Mouse (Mus musculus): ENCODE data around the gene Arhgef10l. TPM values are rescaled to one million over a fixed set of nuclear protein-coding genes. Genes with fewer than 3 reads are reported as not detected.

Arhgef10l gene
- polyA plus RNA-seq, 1 experiment from 2014 or later, result 24.6 TPM

DNA sequence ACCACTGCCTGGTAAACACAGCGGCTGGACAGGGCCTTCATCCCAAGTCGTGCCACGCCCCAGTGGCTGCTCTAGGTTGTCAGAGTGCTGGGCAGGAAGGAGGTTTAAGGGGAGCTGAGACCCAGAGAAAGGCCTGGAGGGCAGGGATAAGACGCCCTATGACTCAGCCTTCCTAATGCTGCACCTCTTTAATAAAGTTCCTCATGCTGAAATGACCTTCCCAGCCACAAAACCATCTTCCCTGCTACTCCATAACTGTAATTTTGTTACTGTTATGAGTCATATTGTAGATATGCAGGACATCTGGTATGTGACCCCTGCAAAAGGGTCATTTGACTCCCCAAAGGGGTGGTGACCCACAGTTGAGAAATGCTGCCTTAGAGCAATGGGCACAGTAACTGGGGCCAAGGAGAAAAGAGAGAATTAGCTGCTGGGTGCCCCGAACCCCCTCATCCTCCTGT lies 128.2 kb downstream of the Arhgef10l start:
- Histone ChIP-seq H3K36me3 (ENCODE audit: control insufficient read depth, insufficient read depth, low read length) (peaks cover 32% of the 10 kb centered on the region), H3K27me3 (ENCODE audit: control insufficient read depth, insufficient read depth, low read length) (no peaks in the 10 kb centered on the region), H3K9ac (replicated peaks; ENCODE audit: low read length) (no peak overlapping the region), H3K27ac (replicated peaks; ENCODE audit: low read depth, low read length) (no peak overlapping the region), H3K4me1 (ENCODE audit: control insufficient read depth, insufficient read depth, low read length) (peaks cover 12% of the 10 kb centered on the region), H3K4me3 (replicated peaks; ENCODE audit: low read depth, low read length) (no peak overlapping the region), H3K4me2 (ENCODE audit: low read length) (no peak overlapping the region), H3K9me3 (ENCODE audit: control insufficient read depth, low read length) (no peaks in the 10 kb centered on the region)
- no peak for ATAC-seq (ENCODE audit: low FRiP score, low TSS enrichment)
- no peak for DNase-seq
- WGBS, result 75% methylated on average over 5 of the region's 5 CpGs

DNA sequence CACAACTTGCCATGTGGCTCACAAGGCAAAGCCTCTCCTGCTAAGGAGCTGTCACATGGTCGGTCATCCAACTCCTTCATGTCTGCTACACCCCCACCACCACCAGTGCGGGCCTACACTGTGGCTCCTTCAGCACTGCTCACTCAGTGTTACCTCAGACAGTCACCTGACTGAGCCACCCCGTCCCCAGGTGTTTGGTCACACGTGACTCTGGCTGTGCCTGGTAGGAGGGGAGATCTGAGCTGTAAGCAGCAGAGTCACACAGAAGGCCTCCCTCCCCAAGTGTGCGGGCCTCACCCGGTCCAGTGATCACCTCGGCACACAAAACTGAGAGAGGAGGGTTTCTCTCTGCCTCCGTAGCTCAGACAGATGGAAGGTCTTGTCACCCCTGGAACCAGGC lies 130.5 kb downstream of the Arhgef10l start:
- no peak for DNase-seq
- H3K36me3 ChIP-seq (ENCODE audit: control insufficient read depth, insufficient read depth, low read length), result peaks cover 25% of the 10 kb centered on the region
- H3K27me3 ChIP-seq (ENCODE audit: control insufficient read depth, insufficient read depth, low read length), result no peaks in the 10 kb centered on the region
- no peak overlapping the region for H3K4me2 ChIP-seq (ENCODE audit: low read length)
- no peak overlapping the region for H3K9ac ChIP-seq (replicated peaks; ENCODE audit: low read length)
- H3K4me3 ChIP-seq (replicated peaks; ENCODE audit: low read depth, low read length), result no peak overlapping the region
- no peak for ATAC-seq (ENCODE audit: low FRiP score, low TSS enrichment)
- 89% methylated on average over 8 of the region's 8 CpGs for WGBS
- no peak overlapping the region for H3K27ac ChIP-seq (replicated peaks; ENCODE audit: low read depth, low read length)
- H3K4me1 ChIP-seq (ENCODE audit: control insufficient read depth, insufficient read depth, low read length), result peaks cover 27% of the 10 kb centered on the region
- no peaks in the 10 kb centered on the region for H3K9me3 ChIP-seq (ENCODE audit: control insufficient read depth, low read length)

DNA sequence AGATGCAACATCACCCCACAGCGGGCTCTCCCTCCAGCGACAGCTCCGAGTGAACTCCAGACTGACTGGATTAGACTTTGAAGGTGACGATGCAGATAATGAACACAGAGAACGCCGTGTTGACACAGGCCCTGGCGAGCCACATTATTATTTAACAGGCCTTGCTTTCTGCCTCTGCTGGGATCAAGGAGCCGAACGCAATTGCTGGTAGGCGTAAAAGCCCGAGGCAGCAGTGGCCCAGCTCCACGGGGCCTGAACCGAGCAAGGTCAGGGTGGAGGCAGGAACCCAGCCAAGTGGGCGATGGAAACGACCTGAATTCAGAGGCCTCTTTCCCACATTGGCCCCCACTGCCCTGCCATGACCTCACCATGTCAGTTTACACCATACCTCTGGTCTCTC lies 133.5 kb downstream of the Arhgef10l start:
- Histone ChIP-seq H3K4me2 (ENCODE audit: low read length) (no peak overlapping the region), H3K27me3 (ENCODE audit: control insufficient read depth, insufficient read depth, low read length) (no peaks in the 10 kb centered on the region), H3K9ac (replicated peaks; ENCODE audit: low read length) (no peak overlapping the region), H3K27ac (replicated peaks; ENCODE audit: low read depth, low read length) (peak overlapping the region; percentile 79), H3K4me1 (ENCODE audit: control insufficient read depth, insufficient read depth, low read length) (peaks cover 38% of the 10 kb centered on the region), H3K36me3 (ENCODE audit: control insufficient read depth, insufficient read depth, low read length) (peaks cover 25% of the 10 kb centered on the region), H3K4me3 (replicated peaks; ENCODE audit: low read depth, low read length) (no peak overlapping the region), H3K9me3 (ENCODE audit: control insufficient read depth, low read length) (no peaks in the 10 kb centered on the region)
- DNase-seq (peak; percentile 80), ATAC-seq (ENCODE audit: low FRiP score, low TSS enrichment) (peak; percentile 67)
- 9% methylated on average over 15 of the region's 15 CpGs for WGBS

DNA sequence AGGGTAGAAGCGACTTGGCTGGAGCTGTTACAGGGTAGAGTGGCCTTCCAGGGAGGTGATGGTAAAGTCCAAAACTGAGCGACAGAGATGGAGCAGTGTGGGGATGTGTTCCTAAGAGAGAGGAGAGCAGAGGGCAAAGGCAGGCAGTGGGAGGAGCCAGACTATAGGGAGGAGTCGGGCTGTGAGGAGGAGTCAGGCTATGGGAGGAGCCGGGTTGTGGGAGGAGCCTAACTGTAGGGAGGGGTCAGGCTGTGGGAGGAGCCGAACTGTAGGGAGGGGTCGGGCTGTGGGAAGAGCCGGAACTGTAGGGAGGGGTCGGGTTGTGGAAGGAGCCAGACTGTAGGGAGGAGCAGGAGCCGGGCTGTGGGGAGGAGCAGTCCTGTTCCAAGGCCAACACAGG lies 134.8 kb downstream of the Arhgef10l start:
- no peak overlapping the region for H3K9ac ChIP-seq (replicated peaks; ENCODE audit: low read length)
- H3K4me1 ChIP-seq (ENCODE audit: control insufficient read depth, insufficient read depth, low read length), result peaks cover 38% of the 10 kb centered on the region
- H3K36me3 ChIP-seq (ENCODE audit: control insufficient read depth, insufficient read depth, low read length), result peaks cover 18% of the 10 kb centered on the region
- no peak overlapping the region for H3K27ac ChIP-seq (replicated peaks; ENCODE audit: low read depth, low read length)
- no peaks in the 10 kb centered on the region for H3K9me3 ChIP-seq (ENCODE audit: control insufficient read depth, low read length)
- H3K4me3 ChIP-seq (replicated peaks; ENCODE audit: low read depth, low read length), result no peak overlapping the region
- WGBS, result 50% methylated on average over 9 of the region's 9 CpGs
- H3K4me2 ChIP-seq (ENCODE audit: low read length), result no peak overlapping the region
- no peaks in the 10 kb centered on the region for H3K27me3 ChIP-seq (ENCODE audit: control insufficient read depth, insufficient read depth, low read length)
- no peak for DNase-seq
- ATAC-seq (ENCODE audit: low FRiP score, low TSS enrichment), result no peak

DNA sequence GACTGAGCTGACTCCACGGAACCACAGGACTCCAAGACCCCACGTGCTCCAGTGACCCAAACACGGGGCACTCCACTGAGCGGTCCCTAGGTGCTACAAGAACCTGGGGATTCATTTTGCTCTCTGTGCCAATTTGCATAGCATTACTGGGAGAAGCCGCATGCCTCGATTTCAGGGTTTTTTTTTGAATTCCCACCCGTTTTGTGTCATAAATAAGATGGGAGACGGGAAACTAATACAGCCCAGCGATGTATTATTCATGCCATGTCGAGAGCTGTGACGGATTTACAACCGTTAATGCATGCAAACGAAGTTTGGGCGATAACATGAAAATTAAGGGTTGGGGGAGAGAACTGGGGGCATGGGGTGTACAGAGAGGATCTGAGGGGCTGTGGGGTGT lies 136.1 kb downstream of the Arhgef10l start:
- DNase-seq (peak; percentile 63), ATAC-seq (ENCODE audit: low FRiP score, low TSS enrichment) (no peak)
- Histone ChIP-seq H3K4me3 (replicated peaks; ENCODE audit: low read depth, low read length) (no peak overlapping the region), H3K27ac (replicated peaks; ENCODE audit: low read depth, low read length) (peak overlapping the region; percentile 61; the same call in 1 of the 2 replicates), H3K9ac (replicated peaks; ENCODE audit: low read length) (no peak overlapping the region), H3K9me3 (ENCODE audit: control insufficient read depth, low read length) (no peaks in the 10 kb centered on the region), H3K4me2 (ENCODE audit: low read length) (no peak overlapping the region), H3K4me1 (ENCODE audit: control insufficient read depth, insufficient read depth, low read length) (peaks cover 38% of the 10 kb centered on the region), H3K36me3 (ENCODE audit: control insufficient read depth, insufficient read depth, low read length) (peaks cover 10% of the 10 kb centered on the region), H3K27me3 (ENCODE audit: control insufficient read depth, insufficient read depth, low read length) (no peaks in the 10 kb centered on the region)
- 37% methylated on average over 14 of the region's 14 CpGs for WGBS

DNA sequence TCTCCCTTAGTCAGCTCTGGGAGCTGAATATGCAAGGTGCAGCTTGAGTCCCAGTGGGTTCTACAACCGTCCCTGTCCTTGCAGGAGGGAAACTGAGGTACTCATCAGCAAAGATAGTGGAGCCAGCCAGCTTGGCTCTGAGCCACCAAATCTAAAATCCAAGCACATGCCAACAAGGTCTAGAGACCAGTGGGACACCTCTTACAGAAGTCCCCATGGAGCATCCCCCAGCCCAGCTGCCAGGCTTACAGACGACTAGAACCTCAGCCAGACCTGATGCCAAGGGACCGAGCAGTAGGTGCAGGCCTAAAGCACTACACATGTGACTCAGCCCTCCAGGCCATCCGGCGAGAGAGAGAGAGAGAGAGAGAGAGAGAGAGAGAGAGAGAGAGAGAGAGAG lies 137.4 kb downstream of the Arhgef10l start:
- Histone ChIP-seq H3K27me3 (ENCODE audit: control insufficient read depth, insufficient read depth, low read length) (no peaks in the 10 kb centered on the region), H3K4me2 (ENCODE audit: low read length) (no peak overlapping the region), H3K4me1 (ENCODE audit: control insufficient read depth, insufficient read depth, low read length) (peaks cover 34% of the 10 kb centered on the region), H3K27ac (replicated peaks; ENCODE audit: low read depth, low read length) (no peak overlapping the region), H3K36me3 (ENCODE audit: control insufficient read depth, insufficient read depth, low read length) (peaks cover 7% of the 10 kb centered on the region; the same call in 1 of the 2 replicates), H3K9ac (replicated peaks; ENCODE audit: low read length) (no peak overlapping the region), H3K9me3 (ENCODE audit: control insufficient read depth, low read length) (no peaks in the 10 kb centered on the region), H3K4me3 (replicated peaks; ENCODE audit: low read depth, low read length) (no peak overlapping the region)
- ATAC-seq (ENCODE audit: low FRiP score, low TSS enrichment) (no peak), DNase-seq (no peak)
- WGBS, result 66% methylated on average over 5 of the region's 5 CpGs

DNA sequence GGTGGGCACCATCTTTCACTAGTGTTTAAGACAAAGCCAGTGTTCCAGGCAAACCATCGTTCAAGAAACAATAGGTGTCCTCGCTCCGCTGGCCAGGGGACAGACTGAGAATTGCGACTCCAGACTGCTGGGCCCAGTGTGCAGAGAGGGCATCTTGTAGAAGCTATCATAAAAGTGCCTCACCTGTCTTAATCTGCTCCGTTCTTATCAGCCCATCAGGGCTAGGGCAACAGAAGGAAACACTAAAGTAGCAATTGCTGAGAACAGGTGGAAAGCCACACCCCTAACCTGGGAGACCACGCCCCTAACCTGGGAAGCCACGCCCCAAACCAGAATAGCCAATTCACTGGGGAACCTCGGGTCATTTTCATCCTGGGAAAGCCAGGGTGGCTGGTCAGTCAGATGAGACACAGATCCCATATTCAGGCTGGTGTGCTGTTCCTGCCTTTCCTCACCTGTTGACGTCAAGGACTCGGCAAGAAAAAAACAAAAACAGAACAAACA lies 140.1 kb downstream of the Arhgef10l start:
- no peak overlapping the region for H3K4me2 ChIP-seq (ENCODE audit: low read length)
- no peak for ATAC-seq (ENCODE audit: low FRiP score, low TSS enrichment)
- H3K36me3 ChIP-seq (ENCODE audit: control insufficient read depth, insufficient read depth, low read length), result peaks cover 24% of the 10 kb centered on the region
- no peak overlapping the region for H3K4me3 ChIP-seq (replicated peaks; ENCODE audit: low read depth, low read length)
- WGBS, result 67% methylated on average over 10 of the region's 10 CpGs
- no peaks in the 10 kb centered on the region for H3K27me3 ChIP-seq (ENCODE audit: control insufficient read depth, insufficient read depth, low read length)
- no peaks in the 10 kb centered on the region for H3K9me3 ChIP-seq (ENCODE audit: control insufficient read depth, low read length)
- H3K9ac ChIP-seq (replicated peaks; ENCODE audit: low read length), result no peak overlapping the region
- H3K27ac ChIP-seq (replicated peaks; ENCODE audit: low read depth, low read length), result no peak overlapping the region
- peaks cover 15% of the 10 kb centered on the region for H3K4me1 ChIP-seq (ENCODE audit: control insufficient read depth, insufficient read depth, low read length)
- DNase-seq, result no peak

DNA sequence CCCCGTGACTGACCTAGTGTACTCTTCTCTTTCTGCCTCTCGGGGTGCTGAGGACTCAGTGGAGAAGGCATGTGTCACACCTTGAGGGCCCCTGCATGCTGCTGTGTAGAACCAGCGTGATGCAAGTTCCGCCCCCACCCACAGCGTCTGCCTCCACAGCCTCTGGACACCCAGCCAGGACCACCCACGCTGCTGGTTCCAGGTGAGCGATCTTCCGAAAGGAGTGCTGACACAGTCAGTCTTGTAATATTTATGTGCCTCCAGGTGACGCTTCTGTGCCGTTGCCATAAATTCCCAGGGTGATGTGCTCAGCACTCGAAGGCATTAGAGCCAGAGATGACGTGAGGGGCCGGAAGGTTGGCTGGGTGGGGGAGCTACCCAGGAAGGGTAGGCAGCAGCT lies 140.9 kb downstream of the Arhgef10l start:
- Histone ChIP-seq H3K27me3 (ENCODE audit: control insufficient read depth, insufficient read depth, low read length) (no peaks in the 10 kb centered on the region), H3K4me3 (replicated peaks; ENCODE audit: low read depth, low read length) (no peak overlapping the region), H3K4me2 (ENCODE audit: low read length) (no peak overlapping the region), H3K9ac (replicated peaks; ENCODE audit: low read length) (no peak overlapping the region), H3K9me3 (ENCODE audit: control insufficient read depth, low read length) (no peaks in the 10 kb centered on the region), H3K4me1 (ENCODE audit: control insufficient read depth, insufficient read depth, low read length) (peaks cover 7% of the 10 kb centered on the region), H3K27ac (replicated peaks; ENCODE audit: low read depth, low read length) (no peak overlapping the region), H3K36me3 (ENCODE audit: control insufficient read depth, insufficient read depth, low read length) (peaks cover 32% of the 10 kb centered on the region)
- WGBS, result 68% methylated on average over 13 of the region's 13 CpGs
- ATAC-seq (ENCODE audit: low FRiP score, low TSS enrichment) (no peak), DNase-seq (no peak)

DNA sequence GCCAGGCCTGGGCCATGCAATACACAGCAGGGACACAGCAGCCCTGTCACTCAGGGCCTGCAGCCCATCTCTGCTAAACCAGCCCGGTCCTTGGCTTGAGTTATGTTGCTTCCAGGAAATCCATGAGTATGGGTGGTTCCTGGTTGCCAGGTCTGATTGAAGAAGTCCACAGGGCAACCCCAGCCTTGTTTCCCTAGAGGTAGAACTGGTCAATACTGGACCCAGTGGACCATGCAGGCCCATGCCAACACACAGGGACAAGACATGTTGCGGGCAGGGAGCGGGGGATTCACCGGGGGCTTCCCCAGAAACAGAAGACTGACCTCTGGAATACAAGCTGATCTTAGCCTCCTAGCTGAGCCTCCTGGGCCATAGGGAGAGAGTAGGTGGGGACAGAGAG lies 142.9 kb downstream of the Arhgef10l start:
- no peak for ATAC-seq (ENCODE audit: low FRiP score, low TSS enrichment)
- Histone ChIP-seq H3K27ac (replicated peaks; ENCODE audit: low read depth, low read length) (no peak overlapping the region), H3K9me3 (ENCODE audit: control insufficient read depth, low read length) (no peaks in the 10 kb centered on the region), H3K4me3 (replicated peaks; ENCODE audit: low read depth, low read length) (no peak overlapping the region), H3K27me3 (ENCODE audit: control insufficient read depth, insufficient read depth, low read length) (no peaks in the 10 kb centered on the region), H3K36me3 (ENCODE audit: control insufficient read depth, insufficient read depth, low read length) (peaks cover 49% of the 10 kb centered on the region), H3K9ac (replicated peaks; ENCODE audit: low read length) (no peak overlapping the region), H3K4me1 (ENCODE audit: control insufficient read depth, insufficient read depth, low read length) (no peaks in the 10 kb centered on the region), H3K4me2 (ENCODE audit: low read length) (no peak overlapping the region)
- no peak for DNase-seq
- WGBS, result 94% methylated on average over 4 of the region's 4 CpGs

All from midbrain, embryonic 14.5 days (tissue).